Mouse (Mus musculus) midbrain, embryonic 15.5 days (tissue): ENCODE measurements around the gene Pappa. TPM values are rescaled to one million over a fixed set of nuclear protein-coding genes. Genes with fewer than 3 reads are reported as not detected.

Source experiments
- ATAC-seq: fragments of 200-750 bp; cut with Nextera tagmentation; replicated peaks from 2 replicates; pipeline ENCODE4 v1.8.0; 2017; ENCODE audit warnings: moderate TSS enrichment
- H3K27ac ChIP-seq: fragments of 300-500 bp; sonication (generic); 2 replicates; pipeline ENCODE4 v1.5.1; 2015; ENCODE audit warnings: mild to moderate bottlenecking, inconsistent platforms
- H3K27me3 ChIP-seq: fragments of 300-500 bp; sonication (generic); replicated peaks from 2 replicates; pipeline ENCODE4 v1.6.1; 2015; ENCODE audit warnings: inconsistent platforms
- H3K36me3 ChIP-seq: fragments of 300-500 bp; sonication (generic); replicated peaks from 2 replicates; pipeline ENCODE4 v1.6.1; 2015; ENCODE audit warnings: inconsistent platforms
- H3K4me1 ChIP-seq: fragments of 300-500 bp; sonication (generic); 2 replicates; pipeline ENCODE4 v1.6.1; 2015; ENCODE audit warnings: inconsistent platforms
- H3K4me2 ChIP-seq: fragments of 300-500 bp; sonication (generic); 2 replicates; pipeline ENCODE4 v1.6.1; 2015; ENCODE audit warnings: inconsistent platforms, mild to moderate bottlenecking, moderate library complexity
- H3K4me3 ChIP-seq: fragments of 300-500 bp; sonication (generic); 2 replicates; pipeline ENCODE4 v1.5.1; 2015; ENCODE audit warnings: mild to moderate bottlenecking, inconsistent platforms
- H3K9ac ChIP-seq: fragments of 300-500 bp; sonication (generic); 2 replicates; pipeline ENCODE4 v1.6.1; 2015; ENCODE audit warnings: mild to moderate bottlenecking, inconsistent platforms
- H3K9me3 ChIP-seq: fragments of 300-500 bp; sonication (generic); 2 replicates; pipeline ENCODE4 v1.6.1; 2016; ENCODE audit warnings: inconsistent platforms
- WGBS: fragments of 180-500 bp; shearing (Covaris S2); methylation state at CpG from one replicate; pipeline ENCODE4 v1.1.7; 2015; ENCODE audit warnings: mixed read lengths; 5-methylcytosine and 5-hydroxymethylcytosine counted together
- polyA plus RNA-seq: library from polyadenylated mRNA; unstranded; fragments of >200 nt; fragmentation: Nextera tagmentation; extraction: Ambion mirVana; gene quantifications from 2 replicates; pipeline ENCODE4 v1.2.1, GENCODE M21; 2015

Gene Pappa
- polyA plus RNA-seq, 1 experiment from 2014 or later, result 0.92 TPM

- H3K4me3 ChIP-seq, result no peak overlapping the region
- ATAC-seq, result no peak
- H3K9me3 ChIP-seq, result no peaks in the 10 kb centered on the region
- H3K27ac ChIP-seq, result no peak overlapping the region
- H3K4me2 ChIP-seq, result no peak overlapping the region
- WGBS, result 60% methylated on average over 2 of the region's 2 CpGs
- H3K4me1 ChIP-seq, result no peaks in the 10 kb centered on the region
- no peak overlapping the region for H3K9ac ChIP-seq
- H3K36me3 ChIP-seq, result no peaks in the 10 kb centered on the region
- H3K27me3 ChIP-seq, result no peaks in the 10 kb centered on the region
Observed at GRCm38 (mm10) chr4:65187236-65187635, 63.3 kb downstream of the Pappa start.

GRCm38 (mm10) chr4:65187716-65188115, 63.7 kb downstream of the Pappa start:
- Histone ChIP-seq H3K36me3 (no peaks in the 10 kb centered on the region), H3K4me2 (no peak overlapping the region), H3K4me1 (no peaks in the 10 kb centered on the region), H3K4me3 (no peak overlapping the region), H3K27ac (no peak overlapping the region), H3K9me3 (no peaks in the 10 kb centered on the region), H3K27me3 (no peaks in the 10 kb centered on the region), H3K9ac (no peak overlapping the region)
- 88% methylated on average over 1 of the region's 1 CpGs for WGBS
- ATAC-seq, result no peak

GRCm38 (mm10) chr4:65188921-65189485, 65.0 kb downstream of the Pappa start:
- Histone ChIP-seq H3K4me3 (no peak overlapping the region), H3K4me2 (no peak overlapping the region), H3K4me1 (no peaks in the 10 kb centered on the region), H3K9ac (no peak overlapping the region), H3K36me3 (no peaks in the 10 kb centered on the region), H3K9me3 (no peaks in the 10 kb centered on the region), H3K27me3 (no peaks in the 10 kb centered on the region), H3K27ac (no peak overlapping the region)
- no peak for ATAC-seq
- WGBS, result 80% methylated on average over 6 of the region's 6 CpGs

- WGBS, result 88% methylated on average over 3 of the region's 3 CpGs
- Histone ChIP-seq H3K27ac (no peak overlapping the region), H3K4me3 (no peak overlapping the region), H3K4me1 (no peaks in the 10 kb centered on the region), H3K27me3 (no peaks in the 10 kb centered on the region), H3K36me3 (no peaks in the 10 kb centered on the region), H3K9me3 (no peaks in the 10 kb centered on the region), H3K4me2 (no peak overlapping the region), H3K9ac (no peak overlapping the region)
- no peak for ATAC-seq
Observed at GRCm38 (mm10) chr4:65192810-65193209, 68.8 kb downstream of the Pappa start.

GRCm38 (mm10) chr4:65195971-65196370, 72.0 kb downstream of the Pappa start:
- Histone ChIP-seq H3K36me3 (no peaks in the 10 kb centered on the region), H3K4me1 (no peaks in the 10 kb centered on the region), H3K27me3 (no peaks in the 10 kb centered on the region), H3K4me2 (no peak overlapping the region), H3K9ac (no peak overlapping the region), H3K27ac (no peak overlapping the region), H3K4me3 (no peak overlapping the region), H3K9me3 (no peaks in the 10 kb centered on the region)
- 93% methylated on average over 1 of the region's 1 CpGs for WGBS
- ATAC-seq, result no peak

GRCm38 (mm10) chr4:65203666-65204065, 79.7 kb downstream of the Pappa start:
- no peak overlapping the region for H3K4me3 ChIP-seq
- no peak overlapping the region for H3K9ac ChIP-seq
- H3K9me3 ChIP-seq, result no peaks in the 10 kb centered on the region
- no peak for ATAC-seq
- WGBS, result 90% methylated on average over 5 of the region's 5 CpGs
- H3K27ac ChIP-seq, result no peak overlapping the region
- H3K4me2 ChIP-seq, result no peak overlapping the region
- no peaks in the 10 kb centered on the region for H3K36me3 ChIP-seq
- H3K4me1 ChIP-seq, result no peaks in the 10 kb centered on the region
- H3K27me3 ChIP-seq, result no peaks in the 10 kb centered on the region

GRCm38 (mm10) chr4:65205446-65205845, 81.5 kb downstream of the Pappa start:
- Histone ChIP-seq H3K4me3 (no peak overlapping the region), H3K9me3 (no peaks in the 10 kb centered on the region), H3K9ac (no peak overlapping the region), H3K36me3 (no peaks in the 10 kb centered on the region), H3K4me1 (no peaks in the 10 kb centered on the region), H3K27ac (no peak overlapping the region), H3K27me3 (no peaks in the 10 kb centered on the region), H3K4me2 (no peak overlapping the region)
- ATAC-seq, result no peak
- 88% methylated on average over 2 of the region's 2 CpGs for WGBS

GRCm38 (mm10) chr4:65209369-65210015, 85.5 kb downstream of the Pappa start:
- no peak for ATAC-seq
- no peak overlapping the region for H3K4me3 ChIP-seq
- WGBS, result 83% methylated on average over 3 of the region's 3 CpGs

GRCm38 (mm10) chr4:65216682-65217081, 92.7 kb downstream of the Pappa start:
- WGBS, result 18% methylated on average over 3 of the region's 3 CpGs
- Histone ChIP-seq H3K36me3 (no peaks in the 10 kb centered on the region), H3K4me3 (no peak overlapping the region), H3K4me1 (no peaks in the 10 kb centered on the region), H3K9ac (no peak overlapping the region), H3K27me3 (no peaks in the 10 kb centered on the region), H3K9me3 (no peaks in the 10 kb centered on the region), H3K27ac (no peak overlapping the region), H3K4me2 (no peak overlapping the region)
- no peak for ATAC-seq

More at GRCm38 (mm10) chr4:65209369-65210015, 85.5 kb downstream of the Pappa start:
- Histone ChIP-seq H3K36me3 (no peaks in the 10 kb centered on the region), H3K9ac (no peak overlapping the region), H3K27ac (no peak overlapping the region), H3K9me3 (no peaks in the 10 kb centered on the region), H3K4me2 (no peak overlapping the region), H3K4me1 (no peaks in the 10 kb centered on the region), H3K27me3 (no peaks in the 10 kb centered on the region)

GRCm38 (mm10) chr4:65217651-65218364, 93.8 kb downstream of the Pappa start:
- ATAC-seq, result no peak
- Histone ChIP-seq H3K9me3 (no peaks in the 10 kb centered on the region), H3K27ac (no peak overlapping the region), H3K9ac (no peak overlapping the region), H3K27me3 (no peaks in the 10 kb centered on the region), H3K4me2 (no peak overlapping the region), H3K36me3 (no peaks in the 10 kb centered on the region), H3K4me3 (no peak overlapping the region), H3K4me1 (no peaks in the 10 kb centered on the region)
- WGBS, result 73% methylated on average over 9 of the region's 9 CpGs

GRCm38 (mm10) chr4:65223901-65224300, 99.9 kb downstream of the Pappa start:
- no peaks in the 10 kb centered on the region for H3K9me3 ChIP-seq
- H3K27ac ChIP-seq, result no peak overlapping the region
- H3K4me2 ChIP-seq, result no peak overlapping the region
- H3K36me3 ChIP-seq, result no peaks in the 10 kb centered on the region
- WGBS, result 81% methylated on average over 4 of the region's 4 CpGs
- no peak for ATAC-seq
- H3K27me3 ChIP-seq, result no peaks in the 10 kb centered on the region
- no peaks in the 10 kb centered on the region for H3K4me1 ChIP-seq
- H3K9ac ChIP-seq, result no peak overlapping the region
- H3K4me3 ChIP-seq, result no peak overlapping the region

GRCm38 (mm10) chr4:65238540-65238998, 114.6 kb downstream of the Pappa start:
- no peak overlapping the region for H3K4me3 ChIP-seq
- H3K4me2 ChIP-seq, result no peak overlapping the region
- peaks cover 8% of the 10 kb centered on the region for H3K4me1 ChIP-seq
- no peaks in the 10 kb centered on the region for H3K9me3 ChIP-seq
- WGBS, result 4% methylated on average over 8 of the region's 8 CpGs
- H3K27ac ChIP-seq, result no peak overlapping the region
- H3K9ac ChIP-seq, result no peak overlapping the region
- no peaks in the 10 kb centered on the region for H3K27me3 ChIP-seq
- peak; percentile 75 for ATAC-seq
- H3K36me3 ChIP-seq, result no peaks in the 10 kb centered on the region
